Mouse (Mus musculus) heart, postnatal 36 days (tissue): ENCODE measurements around the gene Stx6. TPM values are rescaled to one million over a fixed set of nuclear protein-coding genes. Genes with fewer than 3 reads are reported as not detected.

Experiments
- DNase-seq, 2 experiments: peaks; one replicate each; pipeline ENCODE4 v3.0.0; 2021 to 2022
- intact Hi-C: fragments of 180-260 bp; cut with DNase I; formaldehyde crosslinking; loops from one replicate; pipeline ENCODE4 v1.15.1; 2025
- total RNA-seq, 2 experiments: library from RNA; stranded (reverse); gene quantifications; 2 replicates each; pipeline ENCODE4 v1.2.3; 2021

The Stx6 gene
- total RNA-seq, 2 experiments from 2014 or later, result 19.9 to 23.8 TPM

DNA sequence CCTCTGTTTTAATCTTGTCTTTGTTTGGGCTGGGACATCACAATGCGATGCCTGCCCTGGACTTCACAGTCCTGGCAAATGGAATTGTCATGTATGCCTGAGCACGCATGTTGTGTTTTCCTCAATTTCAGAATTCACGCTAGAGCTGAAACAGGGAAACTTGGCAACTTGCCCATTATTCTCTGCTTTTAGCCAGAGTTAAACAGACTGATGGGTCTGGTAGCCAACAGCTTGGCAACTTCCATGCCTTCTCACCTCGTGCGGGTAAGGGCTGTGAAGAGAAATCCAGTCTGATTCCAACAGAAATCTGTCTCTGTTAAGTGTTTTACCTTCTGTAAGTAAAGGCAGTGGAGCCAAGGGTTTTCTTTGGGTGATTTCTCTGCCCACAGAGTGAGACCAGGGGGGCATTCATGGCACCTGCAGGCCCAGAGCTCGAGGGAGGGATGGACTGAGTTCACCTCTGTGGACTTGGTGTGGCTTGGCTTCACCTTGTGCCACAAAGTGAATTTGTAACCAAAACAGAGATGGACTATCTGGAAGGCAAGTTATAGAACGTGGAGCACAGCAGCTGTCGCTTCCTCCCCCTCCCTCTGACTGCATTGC lies 46.1 kb downstream of the Stx6 start:
- intact Hi-C loops, result loop anchor here (5.0 kb wide), 1 partner anchor 42 kb away; no protein-coding TSS in a partner anchor
- DNase-seq, result no peak

DNA sequence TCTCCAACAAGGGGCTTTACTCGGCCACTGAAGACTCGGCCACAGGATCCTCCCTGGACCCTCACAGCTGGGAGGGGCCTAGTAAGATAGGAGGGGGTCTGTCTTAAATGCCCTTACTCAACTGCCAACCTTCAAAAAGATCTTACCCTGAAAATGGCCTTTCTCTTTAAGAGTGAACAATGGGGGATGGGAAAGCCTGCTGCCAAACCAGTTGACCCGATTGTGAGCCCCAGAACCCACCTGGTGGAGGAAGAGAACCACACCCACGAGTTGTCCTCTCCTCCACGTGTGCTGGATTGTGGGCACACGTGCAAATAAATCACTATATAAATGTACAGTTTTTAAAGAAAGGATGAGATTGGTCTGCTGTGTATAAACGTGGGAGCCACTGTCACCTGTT lies 46.8 kb downstream of the Stx6 start:
- intact Hi-C loops, result no loop called here

DNA sequence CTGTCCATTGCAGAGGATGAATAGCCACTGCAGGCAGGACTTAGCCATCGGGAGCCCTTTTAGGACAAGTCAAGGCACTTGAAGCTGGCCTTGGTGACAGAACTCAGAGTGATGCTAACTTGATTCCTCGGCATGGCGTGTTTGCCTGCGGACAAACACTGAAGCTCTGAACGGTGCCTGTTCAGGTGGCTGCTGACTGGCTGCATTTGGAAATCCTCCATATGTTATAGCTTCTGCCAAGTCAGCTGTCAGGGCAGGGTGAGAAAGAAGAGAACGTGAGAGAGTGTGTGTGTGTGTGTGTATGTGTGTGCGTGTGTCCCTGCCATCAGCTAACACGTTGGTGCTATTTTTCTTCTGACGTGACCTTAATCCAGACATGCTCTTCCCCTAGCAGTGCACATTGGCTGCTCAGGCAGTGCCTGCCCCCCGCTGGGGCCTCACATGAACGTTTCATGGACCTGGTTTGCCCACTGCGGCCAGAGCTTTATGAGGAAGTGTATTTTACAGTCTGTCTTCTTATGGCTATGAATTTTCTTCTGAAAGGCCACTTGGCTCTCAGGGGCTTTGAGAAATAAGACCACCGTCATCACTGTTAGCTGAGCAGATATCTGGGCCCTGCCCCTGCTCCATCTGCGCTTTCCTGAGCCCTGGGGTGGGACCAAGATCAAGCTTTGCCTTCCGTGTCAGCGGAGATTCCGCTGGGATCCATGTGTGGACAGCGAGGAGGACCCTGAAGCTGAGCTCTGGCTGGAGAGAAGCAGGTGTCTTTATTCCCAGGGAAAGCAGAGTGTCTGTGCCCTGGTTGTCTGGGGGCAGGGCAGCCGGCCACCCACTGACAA lies 47.5 kb downstream of the Stx6 start:
- intact Hi-C loops, result no loop called here
- peak in 1 of 2 experiments; percentile 22 for DNase-seq

More for the DNA sequence above, 46.8 kb downstream of the Stx6 start:
- DNase-seq, result no peak

DNA sequence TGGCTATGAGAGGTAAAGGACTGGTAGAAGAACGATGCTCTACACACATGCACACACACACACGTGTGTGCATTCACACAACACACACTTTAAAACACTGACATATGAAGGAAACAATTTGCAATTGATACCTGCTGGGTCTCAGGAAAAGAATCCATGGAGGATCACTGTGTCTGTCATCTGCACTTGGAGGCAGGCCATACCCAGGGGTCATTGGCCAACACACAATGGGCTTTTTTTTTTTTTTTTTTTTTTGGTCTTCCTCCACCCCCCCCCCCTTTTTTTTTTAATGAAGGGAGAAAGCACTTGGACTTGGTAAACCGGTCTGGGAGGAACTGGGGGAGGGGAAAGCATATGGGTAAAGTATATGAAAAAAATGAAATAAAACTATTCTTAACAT lies 49.3 kb downstream of the Stx6 start:
- intact Hi-C loops, result no loop called here

DNA sequence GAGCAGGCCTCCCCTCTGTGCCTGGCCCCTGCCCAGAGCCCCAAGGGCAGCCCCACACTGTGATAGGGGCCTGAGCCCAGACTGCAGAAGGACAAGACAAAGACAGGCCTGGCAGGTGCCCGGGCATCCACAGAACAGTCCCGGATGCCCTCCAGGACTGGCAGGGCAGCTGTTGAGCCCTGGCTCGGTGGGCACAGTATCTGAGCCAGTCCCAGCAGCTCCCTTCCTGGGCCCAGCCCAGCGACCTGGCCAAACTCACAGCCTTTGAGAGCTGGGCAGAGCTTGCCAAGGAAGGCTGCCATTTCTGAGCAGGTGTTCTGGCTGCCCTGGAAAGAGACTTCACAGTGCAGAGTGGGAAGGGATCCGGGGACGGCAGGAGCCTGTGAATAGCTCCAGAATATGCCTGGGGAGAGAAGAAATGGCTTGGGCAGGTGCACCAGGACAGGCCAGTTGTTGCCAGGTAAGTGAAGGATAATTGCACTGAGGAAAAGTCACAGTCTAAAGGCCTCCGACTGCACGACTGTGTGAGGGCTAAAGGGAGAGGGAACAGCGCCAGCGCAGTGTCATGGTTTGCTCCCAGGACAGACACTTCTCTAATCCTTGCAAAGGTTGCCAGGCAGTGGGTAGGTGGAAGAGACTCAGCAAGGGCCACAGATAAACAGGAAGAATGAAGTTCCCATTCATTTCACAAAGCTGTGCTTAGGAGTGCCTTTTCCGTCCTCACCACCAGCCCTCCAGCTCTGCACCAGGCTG lies 51.7 kb downstream of the Stx6 start:
- peak in 1 of 2 experiments; percentile 36 for DNase-seq
- intact Hi-C loops, result no loop called here

More for the DNA sequence above, 49.3 kb downstream of the Stx6 start:
- DNase-seq, result no peak

DNA sequence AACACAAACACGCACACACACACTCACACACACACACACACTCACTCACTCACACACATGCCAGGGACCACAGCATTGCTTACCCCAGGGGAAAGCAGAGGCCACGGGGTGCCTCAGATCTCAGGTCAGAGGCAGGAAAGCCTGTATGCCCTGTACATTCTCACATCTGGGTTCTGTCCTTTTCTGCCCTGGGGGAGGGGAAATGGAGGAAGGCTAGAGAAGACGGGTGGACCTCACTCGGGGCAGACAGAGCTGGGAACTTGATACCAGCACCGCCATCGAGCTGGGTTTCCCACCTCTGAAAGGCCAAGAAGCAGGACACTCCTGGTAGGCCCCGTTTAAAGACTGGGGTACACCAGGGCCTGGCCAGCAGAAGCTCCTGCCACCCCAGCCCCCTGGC lies 52.5 kb downstream of the Stx6 start:
- intact Hi-C loops, result no loop called here
- DNase-seq, result no peak

DNA sequence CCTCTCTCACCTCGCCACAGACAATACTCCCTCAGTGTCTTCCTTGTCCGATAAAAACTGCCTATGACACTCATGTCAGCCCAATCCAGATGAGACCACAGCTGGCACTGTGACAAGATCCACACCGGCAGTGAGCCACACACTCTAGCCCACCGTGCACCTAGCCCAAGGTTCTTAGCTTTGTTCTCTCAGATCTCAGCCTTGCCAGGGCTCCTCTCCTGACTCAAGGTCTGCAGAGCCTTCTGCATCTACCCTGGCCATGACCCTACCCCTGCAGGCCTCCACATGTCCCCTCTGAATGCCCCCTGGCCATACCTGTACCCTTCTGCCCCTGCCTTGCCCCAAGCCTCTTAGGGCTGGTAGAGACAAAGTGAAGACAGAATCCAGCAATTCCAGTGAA lies 53.6 kb downstream of the Stx6 start:
- intact Hi-C loops, result no loop called here

DNA sequence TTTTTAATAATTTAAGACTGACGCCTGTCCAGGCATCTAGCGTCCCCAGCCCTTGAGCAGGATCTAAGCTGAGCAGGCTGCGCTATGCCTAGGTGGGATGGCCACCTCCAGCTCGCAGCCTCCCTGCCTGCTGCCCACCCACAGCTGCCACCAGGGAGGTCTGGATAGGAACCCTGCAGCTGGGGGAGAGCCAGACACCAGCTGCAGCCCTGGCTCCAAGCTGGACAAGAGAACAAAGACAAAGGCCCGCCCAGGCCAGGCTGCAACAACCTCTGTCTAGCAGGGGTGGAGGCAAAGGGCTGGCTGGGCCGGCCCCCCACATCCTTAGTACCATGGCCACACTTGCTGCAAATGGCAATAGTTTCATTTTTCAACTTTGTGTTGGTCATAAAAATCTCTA lies 54.0 kb downstream of the Stx6 start:
- intact Hi-C loops, result no loop called here
- DNase-seq, result no peak

More for the DNA sequence above, 53.6 kb downstream of the Stx6 start:
- DNase-seq, result no peak

DNA sequence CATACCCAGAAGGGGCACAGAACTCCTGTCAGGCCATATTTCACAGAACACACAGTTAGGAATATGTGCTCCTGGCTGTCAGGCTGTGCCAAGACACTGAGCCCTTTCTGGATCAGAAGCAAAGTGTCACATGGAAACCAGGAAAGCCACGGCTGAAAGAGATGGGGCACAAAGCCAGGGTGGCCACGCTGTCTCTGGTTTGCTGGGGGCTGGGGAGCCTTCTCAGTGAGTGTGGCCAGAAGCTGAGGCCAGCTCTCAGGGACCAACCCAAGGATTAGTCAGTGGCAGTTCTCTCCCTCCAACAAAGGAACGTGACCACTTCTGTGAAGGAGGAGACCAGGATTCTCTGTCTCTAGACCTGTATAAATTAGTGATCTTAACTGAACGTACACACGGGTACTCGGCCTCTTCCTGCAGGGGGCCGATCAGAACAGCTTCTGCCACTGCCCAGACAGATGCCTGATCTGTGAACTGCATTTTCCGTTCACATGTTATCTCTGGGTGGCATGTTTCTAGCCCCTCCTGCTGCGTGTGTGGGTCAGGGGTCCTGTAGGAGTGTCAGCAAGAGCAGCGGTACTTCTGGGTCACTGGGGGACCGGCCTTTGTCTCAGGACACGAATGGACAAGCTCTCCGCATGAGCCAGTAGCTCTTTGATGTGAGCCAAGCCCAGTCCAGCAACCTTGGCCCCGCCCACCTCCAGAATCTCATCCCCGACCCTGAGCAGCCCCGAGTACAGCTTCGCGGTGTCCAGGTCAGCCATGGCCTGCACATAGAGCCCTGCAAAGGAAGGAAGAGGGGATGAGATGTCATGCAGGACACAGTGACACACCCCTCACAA lies 54.6 kb downstream of the Stx6 start:
- DNase-seq, result peak; percentile 49 to 59

DNA sequence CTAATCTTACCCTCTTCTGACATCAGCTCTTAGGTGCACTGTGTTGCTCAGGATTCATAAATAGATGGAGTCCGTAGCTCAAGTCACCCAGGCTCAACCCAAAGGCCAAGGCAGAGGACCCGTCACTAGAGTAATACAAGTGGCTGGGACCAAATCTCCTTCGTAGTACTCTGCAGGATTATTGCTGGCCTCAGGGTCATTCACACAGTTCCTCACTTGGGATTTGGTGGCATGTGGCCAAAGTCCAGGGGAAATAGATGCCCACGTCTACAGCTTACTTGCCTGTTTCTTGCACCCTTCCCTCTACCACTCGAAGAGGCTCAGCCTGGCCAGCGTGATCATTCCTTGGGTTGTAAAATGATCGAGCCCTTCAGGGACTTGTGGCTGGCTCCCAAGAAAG lies 55.4 kb downstream of the Stx6 start:
- intact Hi-C loops, result no loop called here
- no peak for DNase-seq

More for the DNA sequence above, 54.6 kb downstream of the Stx6 start:
- intact Hi-C loops, result no loop called here

DNA sequence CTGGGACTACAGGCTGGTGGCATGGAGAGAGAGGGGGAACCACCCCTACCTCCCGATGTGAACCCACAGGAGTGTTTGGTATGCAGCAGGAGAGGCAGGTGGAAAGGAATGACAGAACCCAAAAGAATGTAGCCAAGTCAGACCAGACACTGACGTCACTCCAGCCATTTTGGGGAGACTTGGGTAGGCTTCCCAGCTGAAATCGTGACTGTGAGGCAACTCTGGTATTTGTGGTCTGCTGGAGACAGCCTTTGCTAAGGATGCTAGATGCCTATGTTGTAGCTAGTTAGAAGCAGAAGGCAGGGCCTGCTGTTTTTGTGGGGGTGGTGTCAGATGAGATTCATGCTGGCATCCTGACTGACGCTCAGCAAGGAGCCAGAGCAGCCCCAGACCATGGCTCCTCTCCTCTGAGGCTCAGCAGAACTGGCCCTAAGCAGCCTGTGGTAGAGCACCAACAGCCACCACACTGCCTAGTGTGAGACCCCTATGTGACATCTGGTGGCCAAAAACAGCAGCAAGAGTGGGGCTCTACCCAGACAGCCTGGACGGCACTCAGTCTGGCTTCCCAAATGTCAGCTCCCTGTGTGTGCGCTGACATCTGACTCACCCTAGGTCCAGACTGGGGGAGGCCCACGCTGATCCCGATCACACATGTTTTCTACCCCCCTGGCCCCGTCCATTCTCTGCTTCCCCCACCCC lies 56.7 kb downstream of the Stx6 start:
- intact Hi-C loops, result loop anchor here (5.0 kb wide), 1 partner anchor 118 kb away; the partner anchor contains the start of gene Ier5
- DNase-seq, result no peak

DNA sequence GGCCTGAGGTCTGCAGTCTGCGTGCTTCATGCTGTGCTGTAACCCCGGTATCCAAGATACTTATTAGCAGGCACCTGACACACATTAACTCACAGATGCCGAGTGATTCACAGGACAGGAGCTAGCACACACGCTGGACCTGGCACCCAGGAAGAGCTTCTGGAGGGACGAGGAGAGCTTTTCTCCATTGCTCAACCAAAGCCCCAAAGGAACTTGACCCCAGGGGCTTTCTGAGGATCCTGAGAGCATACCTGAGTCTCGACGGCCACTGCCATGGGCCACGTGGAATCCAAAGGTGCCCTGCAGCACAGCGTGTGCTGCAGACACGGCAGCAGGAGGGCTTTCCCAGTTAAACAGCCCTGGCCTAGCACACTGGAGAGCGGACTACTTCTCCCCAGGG lies 57.8 kb downstream of the Stx6 start:
- DNase-seq, result no peak
- intact Hi-C loops, result loop anchor here (2.0 to 5.0 kb wide), 2 partner anchors 76 to 119 kb away; partner anchors contain the start of gene Ier5

DNA sequence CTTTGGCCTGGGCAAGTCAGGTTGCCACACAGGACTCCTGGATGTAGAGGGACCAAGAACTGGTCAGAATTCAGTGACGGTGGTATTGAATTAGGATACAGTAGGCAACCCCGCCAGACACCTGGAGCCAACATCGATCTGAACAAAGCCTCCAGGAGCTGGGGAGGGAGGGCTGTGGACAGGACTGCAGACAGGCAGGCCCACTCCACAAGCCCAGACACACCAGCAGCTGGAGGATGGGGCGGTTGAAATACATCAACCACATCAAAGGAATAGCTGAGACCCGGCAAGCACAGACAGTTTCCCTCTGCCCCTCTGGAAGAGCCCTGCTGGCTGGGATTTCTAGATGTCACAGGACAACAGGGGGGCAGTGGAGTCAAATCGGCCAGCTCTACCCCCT lies 58.3 kb downstream of the Stx6 start:
- DNase-seq, result peak in 1 of 2 experiments; percentile 1
- intact Hi-C loops, result loop anchor here (1.0 to 5.0 kb wide), 3 partner anchors 76 to 192 kb away; partner anchors contain the start of gene Ier5

DNA sequence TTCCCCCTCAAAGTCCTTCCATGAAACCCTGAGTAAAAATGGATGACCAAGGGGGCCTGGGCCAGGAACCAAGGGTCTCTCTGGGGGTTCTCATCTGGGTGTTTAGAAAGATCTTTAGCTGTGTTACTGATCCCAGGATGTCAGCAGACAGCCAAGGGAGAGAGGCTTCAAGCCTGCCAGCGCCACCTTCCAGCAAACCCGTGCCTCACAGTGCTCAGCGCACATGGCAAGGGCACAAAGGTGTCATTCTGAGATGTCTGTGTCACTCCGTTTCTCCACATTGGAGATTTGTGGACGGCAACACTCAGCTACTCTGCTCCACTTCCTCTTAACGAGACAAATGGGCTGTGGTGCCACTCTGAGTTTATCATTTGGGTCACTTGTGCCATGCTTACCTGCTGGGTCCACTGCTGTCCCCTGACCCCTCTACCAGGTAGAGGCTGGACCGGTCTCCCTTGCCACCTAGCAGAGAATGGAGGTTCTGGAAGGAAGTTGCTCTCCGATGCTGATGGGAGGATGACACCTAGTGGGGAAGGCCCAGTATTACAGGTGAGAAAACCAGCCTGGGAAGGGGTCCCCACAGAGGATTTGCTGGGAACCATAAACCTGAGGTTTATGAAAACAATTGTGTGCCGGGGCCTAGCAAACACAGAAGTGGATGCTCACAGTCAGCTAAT lies 59.5 kb downstream of the Stx6 start:
- peak in 1 of 2 experiments; percentile 59 for DNase-seq
- intact Hi-C loops, result loop anchor here (1.0 to 5.0 kb wide), 3 partner anchors 77 to 193 kb away; partner anchors contain the start of gene Ier5

DNA sequence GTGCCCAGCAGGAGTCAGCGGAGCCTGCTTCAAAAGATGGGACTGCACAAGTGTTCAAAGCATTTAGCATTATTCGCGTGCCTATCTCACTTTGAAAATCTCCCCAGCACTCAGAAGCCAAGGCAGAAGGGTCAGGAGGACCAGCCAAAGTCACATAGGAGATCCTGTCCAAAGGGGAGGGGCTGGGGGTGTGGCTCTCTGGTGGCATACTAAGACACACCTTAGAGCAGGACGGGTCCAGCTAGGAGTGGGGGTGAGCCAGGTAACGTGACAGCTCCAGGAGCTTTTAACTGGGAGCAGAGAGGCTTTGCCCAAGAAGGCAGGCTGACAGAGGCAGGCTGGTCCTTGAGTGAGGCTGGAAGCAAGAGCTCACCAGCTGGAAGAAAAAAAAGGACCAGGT lies 60.4 kb downstream of the Stx6 start:
- intact Hi-C loops, result loop anchor here (1.0 to 5.0 kb wide), 2 partner anchors 122 to 170 kb away; partner anchors contain the start of gene Ier5
- DNase-seq, result no peak

DNA sequence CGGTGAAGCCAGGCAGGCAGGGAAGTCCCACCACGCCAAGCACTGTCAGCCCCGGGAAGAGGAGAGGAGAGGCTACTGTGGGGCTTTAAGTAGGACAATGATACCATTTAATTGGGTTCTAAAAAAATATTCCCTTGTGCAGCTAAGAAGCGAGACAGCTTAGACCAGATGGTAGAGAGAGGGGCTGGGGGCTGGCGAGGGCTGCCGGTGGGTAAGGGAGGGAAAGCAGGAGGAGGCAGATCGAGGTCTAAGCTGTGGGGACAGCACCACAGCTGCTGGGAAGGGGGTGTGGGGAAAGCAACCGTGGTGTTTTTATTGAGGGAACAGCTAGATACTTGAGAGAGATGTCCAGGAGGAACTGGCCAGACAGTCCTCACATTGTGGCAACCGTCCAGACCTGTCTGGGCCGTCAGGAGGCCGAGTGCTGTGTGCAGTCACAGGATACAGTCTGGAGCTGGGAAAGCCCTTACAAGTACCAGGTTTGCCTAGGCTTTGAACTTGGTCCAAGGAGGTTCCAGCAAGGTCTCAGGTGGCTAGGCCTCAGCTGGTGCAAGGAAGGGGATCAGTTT lies 63.7 kb downstream of the Stx6 start:
- intact Hi-C loops, result loop anchor here (10.0 kb wide), 1 partner anchor 437 kb away; no protein-coding TSS in a partner anchor
- no peak for DNase-seq

DNA sequence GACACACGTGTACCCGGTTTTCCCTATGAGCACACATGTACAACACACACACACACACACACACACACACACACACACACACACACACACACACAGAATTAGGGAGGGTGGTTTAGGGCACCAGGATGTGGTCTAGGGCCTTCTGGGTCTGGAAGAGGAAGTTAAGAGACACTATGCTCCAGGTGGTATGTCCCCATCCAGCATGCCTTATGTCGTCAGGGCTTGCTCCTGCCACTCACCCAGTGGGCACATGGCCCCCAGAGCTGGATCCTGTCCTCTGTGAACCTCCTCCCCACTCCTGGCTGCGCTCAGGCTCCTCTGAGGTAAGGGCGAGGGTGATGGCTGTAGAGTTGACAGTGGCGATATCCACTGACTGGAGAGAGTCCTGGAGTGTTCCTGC lies 64.5 kb downstream of the Stx6 start:
- intact Hi-C loops, result loop anchor here (10.0 kb wide), 1 partner anchor 438 kb away; no protein-coding TSS in a partner anchor
- no peak for DNase-seq
